Mouse (Mus musculus) embryonic facial prominence, embryonic 11.5 days (tissue): ENCODE results near the gene Olah. TPM values are rescaled to one million over a fixed set of nuclear protein-coding genes. Genes with fewer than 3 reads are reported as not detected.

Experiments used
- ATAC-seq: fragments of 200-750 bp; cut with Nextera tagmentation; replicated peaks from 2 replicates; pipeline ENCODE4 v1.8.0; 2017; ENCODE audit warnings: low read depth; ENCODE audit not compliant: insufficient number of reproducible peaks, low FRiP score, low TSS enrichment
- DNase-seq: peaks from one replicate; pipeline ENCODE4 v3.0.0-alpha.2; 2015; ENCODE audit warnings: low spot score
- H3K27ac ChIP-seq: fragments of 300-500 bp; sonication (generic); replicated peaks from 2 replicates; pipeline ENCODE4 v1.5.1; 2014; ENCODE audit warnings: mild to moderate bottlenecking, low read depth, low read length, control low read depth
- H3K27me3 ChIP-seq: fragments of 300-500 bp; sonication (generic); 2 replicates; pipeline ENCODE4 v1.6.1; 2014; ENCODE audit warnings: mild to moderate bottlenecking, low read length, moderate library complexity, mixed read lengths; ENCODE audit not compliant: control insufficient read depth, insufficient read depth
- H3K36me3 ChIP-seq: fragments of 300-500 bp; sonication (generic); replicated peaks from 2 replicates; pipeline ENCODE4 v1.6.1; 2014; ENCODE audit warnings: low read depth, mild to moderate bottlenecking, low read length, moderate library complexity, mixed read lengths; ENCODE audit not compliant: control insufficient read depth, insufficient read depth
- H3K4me1 ChIP-seq: fragments of 300-500 bp; sonication (generic); 2 replicates; pipeline ENCODE4 v1.6.1; 2014; ENCODE audit warnings: low read length, mixed read lengths; ENCODE audit not compliant: control insufficient read depth, insufficient read depth
- H3K4me2 ChIP-seq: fragments of 300-500 bp; sonication (generic); 2 replicates; pipeline ENCODE4 v1.6.1; 2014; ENCODE audit warnings: low read depth, mild to moderate bottlenecking, control low read depth, low read length, moderate library complexity
- H3K4me3 ChIP-seq: fragments of 300-500 bp; sonication (generic); 2 replicates; pipeline ENCODE4 v1.5.1; 2014; ENCODE audit warnings: low read depth, low read length, control low read depth
- H3K9ac ChIP-seq: fragments of 300-500 bp; sonication (generic); replicated peaks from 2 replicates; pipeline ENCODE4 v1.6.1; 2014; ENCODE audit warnings: mild to moderate bottlenecking, control low read depth, low read length
- H3K9me3 ChIP-seq: fragments of 300-500 bp; sonication (generic); replicated peaks from 2 replicates; pipeline ENCODE4 v1.6.1; 2016; ENCODE audit warnings: mild to moderate bottlenecking, low read length, inconsistent platforms, mixed read lengths; ENCODE audit not compliant: control insufficient read depth
- WGBS: fragments of 180-500 bp; shearing (Covaris S2); extraction: QIAGEN DNeasy Blood & Tissue Kit; methylation state at CpG from one replicate; pipeline ENCODE4 v1.1.7; 2014; 5-methylcytosine and 5-hydroxymethylcytosine counted together
- polyA plus RNA-seq: library from polyadenylated mRNA; unstranded; fragments of >200 nt; fragmentation: Nextera tagmentation; extraction: Ambion mirVana; gene quantifications from 2 replicates; pipeline ENCODE4 v1.2.1, GENCODE M21; 2014

Gene Olah
- polyA plus RNA-seq, 1 experiment from 2014 or later: not detected

- no peak overlapping the region for H3K4me2 ChIP-seq
- no peaks in the 10 kb centered on the region for H3K9me3 ChIP-seq
- 86% methylated on average over 1 of the region's 1 CpGs for WGBS
- ATAC-seq (no peak), DNase-seq (no peak)
- H3K4me3 ChIP-seq: no peak overlapping the region
- H3K4me1 ChIP-seq: no peaks in the 10 kb centered on the region
- no peak overlapping the region for H3K27ac ChIP-seq
- no peak overlapping the region for H3K9ac ChIP-seq
- peaks cover 5% of the 10 kb centered on the region for H3K36me3 ChIP-seq
- no peaks in the 10 kb centered on the region for H3K27me3 ChIP-seq
Measured at GRCm38 (mm10) chr2:3326547-3326946, 70.5 kb downstream of the Olah start.

GRCm38 (mm10) chr2:3324381-3325130 is 72.5 kb downstream of the Olah start:
- Histone ChIP-seq H3K36me3 (peaks cover 5% of the 10 kb centered on the region), H3K4me1 (no peaks in the 10 kb centered on the region), H3K9me3 (no peaks in the 10 kb centered on the region), H3K4me2 (no peak overlapping the region), H3K9ac (no peak overlapping the region), H3K27me3 (no peaks in the 10 kb centered on the region), H3K4me3 (no peak overlapping the region), H3K27ac (no peak overlapping the region)
- ATAC-seq (no peak), DNase-seq (no peak)
- 93% methylated on average over 7 of the region's 7 CpGs for WGBS

- DNase-seq (no peak), ATAC-seq (no peak)
- Histone ChIP-seq H3K27ac (no peak overlapping the region), H3K9me3 (no peaks in the 10 kb centered on the region), H3K36me3 (peaks cover 5% of the 10 kb centered on the region), H3K4me3 (no peak overlapping the region), H3K4me2 (no peak overlapping the region), H3K9ac (no peak overlapping the region), H3K27me3 (no peaks in the 10 kb centered on the region), H3K4me1 (no peaks in the 10 kb centered on the region)
- 94% methylated on average over 2 of the region's 2 CpGs for WGBS
Measured at GRCm38 (mm10) chr2:3323132-3323531, 73.9 kb downstream of the Olah start.

- DNase-seq: no peak
- Histone ChIP-seq H3K4me3 (no peak overlapping the region), H3K4me1 (no peaks in the 10 kb centered on the region), H3K9me3 (no peaks in the 10 kb centered on the region), H3K9ac (no peak overlapping the region), H3K27me3 (no peaks in the 10 kb centered on the region), H3K27ac (no peak overlapping the region), H3K4me2 (no peak overlapping the region), H3K36me3 (peaks cover 3% of the 10 kb centered on the region)
- ATAC-seq: no peak
- whole genome bisulfite sequencing: 90% methylated on average over 3 of the region's 3 CpGs
Measured at GRCm38 (mm10) chr2:3305426-3306025, 91.5 kb downstream of the Olah start.

GRCm38 (mm10) chr2:3295826-3296225 is 101.2 kb downstream of the Olah start:
- ATAC-seq (no peak), DNase-seq (no peak)
- Histone ChIP-seq H3K4me1 (no peaks in the 10 kb centered on the region), H3K4me2 (no peak overlapping the region), H3K4me3 (no peak overlapping the region), H3K9ac (no peak overlapping the region), H3K27me3 (no peaks in the 10 kb centered on the region), H3K36me3 (no peaks in the 10 kb centered on the region), H3K9me3 (no peaks in the 10 kb centered on the region), H3K27ac (no peak overlapping the region)
- WGBS: 91% methylated on average over 7 of the region's 7 CpGs

- no peak for ATAC-seq
Measured at GRCm38 (mm10) chr2:3292170-3292569, 104.8 kb downstream of the Olah start.

More at GRCm38 (mm10) chr2:3292170-3292569, 104.8 kb downstream of the Olah start:
- no peaks in the 10 kb centered on the region for H3K9me3 ChIP-seq
- WGBS: 78% methylated on average over 1 of the region's 1 CpGs
- no peak overlapping the region for H3K4me3 ChIP-seq
- no peak overlapping the region for H3K9ac ChIP-seq
- H3K36me3 ChIP-seq: no peaks in the 10 kb centered on the region
- no peak overlapping the region for H3K4me2 ChIP-seq
- no peak overlapping the region for H3K27ac ChIP-seq
- DNase-seq: no peak
- H3K27me3 ChIP-seq: no peaks in the 10 kb centered on the region
- H3K4me1 ChIP-seq: no peaks in the 10 kb centered on the region

Other genes with a start within 250 kb of the Olah start
- gene Nmt2, start 113.0 kb downstream of the Olah start, polyA plus RNA-seq: 46.0 and 46.1 TPM in 2 replicates
- 22.2 and 22.4 TPM in 2 replicates for gene Rpp38, start 64.6 kb downstream of the Olah start, polyA plus RNA-seq
- 0.43 and 0.74 TPM in 2 replicates for gene Acbd7, start 61.0 kb downstream of the Olah start, polyA plus RNA-seq
- gene Meig1, start 25.4 kb upstream of the Olah start, polyA plus RNA-seq: not detected in 2 replicates
- 5.8 and 5.9 TPM in 2 replicates for gene Dclre1c, start 26.9 kb upstream of the Olah start, polyA plus RNA-seq
- 47.4 and 54.5 TPM in 2 replicates for gene Suv39h2, start 77.8 kb upstream of the Olah start, polyA plus RNA-seq
- 7.1 and 8.8 TPM in 2 replicates for gene Gm45902, start 115.6 kb upstream of the Olah start, polyA plus RNA-seq
- 122 and 125 TPM in 2 replicates for gene Hspa14, start 115.6 kb upstream of the Olah start, polyA plus RNA-seq
- 0.36 TPM in 1 of 2 replicates, not detected in the other for gene Cdnf, start 115.8 kb upstream of the Olah start, polyA plus RNA-seq
- 79.4 and 80.6 TPM in 2 replicates for gene Fam107b, start 173.3 kb upstream of the Olah start, polyA plus RNA-seq